31 mouse cellular contexts compared by ENCODE assay signal in genomic region chr17:66331207-66331606, GRCm38 (mm10).
A peak's percentile ranks its signal among the peaks of the same experiment; 100 is the strongest.
DNase-seq lines count a peak whose midpoint lies in the region; ATAC-seq and TF ChIP-seq lines count a peak whose summit lies in the region.
"Had no signal": no experiment of that assay in that cellular context is flagged by ENCODE, and none has a peak within 500 bp of the region (broad histone marks: within the 10 kb centered on the region; RNA-seq: fewer than 3 reads in every experiment).

No protein-coding gene starts in this region.

- H3K4me1 ChIP-seq in hindbrain, embryonic 12.5 days = peaks cover 4% of the 10 kb centered on the region; the same call in 1 of the 2 replicates
- peaks cover 12% of the 10 kb centered on the region; the same call in 1 of the 2 replicates for H3K4me1 ChIP-seq in hindbrain, embryonic 13.5 days (replicated peaks)
- H3K4me1 ChIP-seq: embryonic facial prominence, embryonic 13.5 days; heart, embryonic 12.5 days; heart, embryonic 15.5 days; intestine, embryonic 15.5 days had no signal

- no peak overlapping the region for H3K27ac ChIP-seq in hindbrain, embryonic 12.5 days
- no peak overlapping the region for H3K27ac ChIP-seq in hindbrain, embryonic 13.5 days
- H3K27ac ChIP-seq: embryonic facial prominence, embryonic 10.5 days; embryonic facial prominence, embryonic 13.5 days; forebrain, embryonic 13.5 days; gastrocnemius, adult 2 months; heart, embryonic 15.5 days; intestine, embryonic 15.5 days had no signal

- intact Hi-C loops in heart, postnatal 36 days (cut with DNase I) = no loop called here

- no peak for TF ChIP-seq POLR2A in myocyte (IDR thresholded peaks at IDR 0.05; ENCODE audit: insufficient read length, low read depth)

- peak; percentile 47 for DNase-seq in ES-CJ7 (ENCODE audit: low read depth, low spot score)
- peak; percentile 41 for DNase-seq in R1 (ENCODE audit: low read depth, low spot score)
- DNase-seq in thymus, postnatal 36 days = no peak
- DNase-seq in lung, postnatal 4 days = no peak
- DNase-seq in heart, postnatal 36 days = no peak
- DNase-seq: adrenal gland, adult 2 months; adrenal gland, postnatal 14 days; B cell, adult 2 months; cerebellum, adult 11-12 months; cerebellum, adult 8-10 months; cerebellum, postnatal 36 days; embryo, embryonic 11 days; forebrain, postnatal 0 days; gastrocnemius, adult 2 months; gastrocnemius, postnatal 25 days; heart, adult 18-20 months; heart, postnatal 10 days; heart, postnatal 4 days; kidney, adult 11 months had no signal

- no peak overlapping the region for H3K4me3 ChIP-seq in hindbrain, embryonic 12.5 days
- no peak overlapping the region for H3K4me3 ChIP-seq in hindbrain, embryonic 13.5 days
- no peak overlapping the region for H3K4me3 ChIP-seq in myocyte
- H3K4me3 ChIP-seq: embryonic facial prominence, embryonic 10.5 days; embryonic facial prominence, embryonic 13.5 days; erythroblast, embryonic 14.5 days; forebrain, embryonic 13.5 days; gastrocnemius, adult 2 months; heart, embryonic 12.5 days; heart, embryonic 15.5 days; intestine, embryonic 15.5 days had no signal

- H3K4me2 ChIP-seq in hindbrain, embryonic 12.5 days (replicated peaks) = no peak overlapping the region
- no peak overlapping the region for H3K4me2 ChIP-seq in hindbrain, embryonic 13.5 days
- H3K4me2 ChIP-seq in myocyte (ENCODE audit: low read depth) = peak overlapping the region; percentile 39
- H3K4me2 ChIP-seq: embryonic facial prominence, embryonic 13.5 days; forebrain, embryonic 13.5 days; heart, embryonic 12.5 days; heart, embryonic 15.5 days; intestine, embryonic 15.5 days had no signal

- H3K9ac ChIP-seq in hindbrain, embryonic 12.5 days = no peak overlapping the region
- H3K9ac ChIP-seq in hindbrain, embryonic 13.5 days = no peak overlapping the region
- H3K9ac ChIP-seq: embryonic facial prominence, embryonic 13.5 days; forebrain, embryonic 13.5 days; forebrain, postnatal 0 days; heart, embryonic 12.5 days; heart, embryonic 15.5 days; intestine, embryonic 15.5 days had no signal

- ATAC-seq in hindbrain, embryonic 12.5 days (ENCODE audit: low FRiP score) = 0 out of 2 replicates have a peak, but pooled peaks have one; percentile 22
- no peak for ATAC-seq in hindbrain, embryonic 13.5 days (ENCODE audit: low FRiP score)
- ATAC-seq: CD4-positive, CD25-positive, alpha-beta regulatory T cell, adult 4 months; forebrain, embryonic 13.5 days; forebrain, postnatal 0 days; hindbrain, embryonic 16.5 days; intestine, embryonic 15.5 days had no signal

- H3K27me3 ChIP-seq in hindbrain, embryonic 12.5 days = no peaks in the 10 kb centered on the region
- no peaks in the 10 kb centered on the region for H3K27me3 ChIP-seq in hindbrain, embryonic 13.5 days
- H3K27me3 ChIP-seq in myocyte (ENCODE audit: control insufficient read depth, insufficient read depth, insufficient read length) = no peaks in the 10 kb centered on the region
- H3K27me3 ChIP-seq: embryonic facial prominence, embryonic 13.5 days; forebrain, embryonic 13.5 days; heart, embryonic 12.5 days; heart, embryonic 15.5 days; intestine, embryonic 15.5 days had no signal

- no peak overlapping the region for H3ac ChIP-seq in myocyte (ENCODE audit: control insufficient read depth, insufficient read length)

- WGBS in hindbrain, embryonic 12.5 days = 74% methylated on average over 6 of the region's 6 CpGs
- 66% methylated on average over 6 of the region's 6 CpGs for WGBS in hindbrain, embryonic 13.5 days

- no peaks in the 10 kb centered on the region for H3K79me2 ChIP-seq in myocyte (ENCODE audit: control insufficient read depth, insufficient read depth)

- H3K36me3 ChIP-seq in hindbrain, embryonic 12.5 days = no peaks in the 10 kb centered on the region; the same call in 1 of the 2 replicates
- peaks cover 6% of the 10 kb centered on the region; the same call in 1 of the 2 replicates for H3K36me3 ChIP-seq in hindbrain, embryonic 13.5 days
- H3K36me3 ChIP-seq in myocyte (ENCODE audit: control insufficient read depth, insufficient read depth) = no peaks in the 10 kb centered on the region
- H3K36me3 ChIP-seq: embryonic facial prominence, embryonic 13.5 days; heart, embryonic 12.5 days; heart, embryonic 15.5 days; intestine, embryonic 15.5 days had no signal

- peaks cover 7% of the 10 kb centered on the region; the same call in 1 of the 2 replicates for H3K9me3 ChIP-seq in hindbrain, embryonic 12.5 days (replicated peaks)
- no peaks in the 10 kb centered on the region; the same call in 1 of the 2 replicates for H3K9me3 ChIP-seq in hindbrain, embryonic 13.5 days
- H3K9me3 ChIP-seq: embryonic facial prominence, embryonic 10.5 days; embryonic facial prominence, embryonic 13.5 days; forebrain, embryonic 13.5 days; heart, embryonic 15.5 days; intestine, embryonic 15.5 days had no signal

TF ChIP-seq in myocyte, 11 proteins besides CTCF, POLR2A, EP300 and RAD21:
- TF ChIP-seq MAX (IDR thresholded peaks at IDR 0.05; ENCODE audit: low read depth) (no peak), SRF (IDR thresholded peaks at IDR 0.05; ENCODE audit: control insufficient read depth, insufficient read length, low read depth) (no peak), TCF3 (IDR thresholded peaks at IDR 0.05; ENCODE audit: insufficient read length, low read depth) (no peak), E2F4 (IDR thresholded peaks at IDR 0.05; ENCODE audit: insufficient read depth) (no peak), POLR2AphosphoS2 (IDR thresholded peaks at IDR 0.05; ENCODE audit: insufficient read length, low read depth) (no peak), CEBPB (IDR thresholded peaks at IDR 0.05; ENCODE audit: insufficient read depth, poor library complexity, severe bottlenecking) (no peak), MYOG (IDR thresholded peaks at IDR 0.05; ENCODE audit: control insufficient read depth in 1 of 3, insufficient read depth in 1 of 3, insufficient read length in 2 of 3, low read depth in 2 of 3) (peak in 2 of 3 experiments; percentile 9 to 63), USF1 (IDR thresholded peaks at IDR 0.05; ENCODE audit: low read depth) (no peak), TCF12 (IDR thresholded peaks at IDR 0.05; ENCODE audit: insufficient read depth, poor library complexity, severe bottlenecking) (peak; percentile 27), MYOD1 (IDR thresholded peaks at IDR 0.05; ENCODE audit: control insufficient read depth in 1 of 3, insufficient read length in 2 of 3, low read depth in 2 of 3) (peak in 2 of 3 experiments; percentile 37 to 58), REST (IDR thresholded peaks at IDR 0.05; ENCODE audit: insufficient read depth, insufficient read length) (no peak)
TF ChIP-seq in myocyte: peak in this region for 3.

Comparison
In these comparisons a context has a peak if more than half of its experiments do, and no peak if none do; other contexts are left out.
1. DNase-seq: peak in ES-CJ7 (single experiment) and R1 (single experiment); none in thymus, postnatal 36 days (0 of 2), lung, postnatal 4 days (0 of 2) and heart, postnatal 36 days (0 of 2).